Comparison of ENCODE assay signal across 38 mouse cellular contexts in the genomic region with DNA sequence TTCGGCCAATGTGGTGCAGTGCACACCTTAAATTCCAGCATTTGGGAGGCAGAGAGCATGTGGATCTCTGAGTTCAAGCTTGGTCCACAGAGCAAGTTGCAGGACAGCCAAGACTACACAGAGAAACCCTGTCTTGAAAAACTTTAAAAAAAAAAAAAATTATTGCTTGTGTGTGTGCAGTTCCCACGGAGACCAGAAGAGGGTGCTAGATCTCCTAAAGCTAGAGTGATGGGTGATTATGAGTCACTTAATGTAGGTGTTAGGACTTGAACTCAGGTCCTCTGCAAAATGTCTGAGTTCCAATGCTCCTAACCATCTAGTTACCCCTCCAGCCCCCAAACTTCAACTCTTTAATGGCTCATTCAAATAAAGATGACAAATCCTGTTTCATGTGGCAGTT. TPM values are rescaled to one million over a fixed set of nuclear protein-coding genes. Genes with fewer than 3 reads are reported as not detected.
DNase-seq lines count a peak whose midpoint lies in the region; ATAC-seq and TF ChIP-seq lines count a peak whose summit lies in the region.
"Had no signal": no experiment of that assay in that cellular context is flagged by ENCODE, and none has a peak within 500 bp of the region (broad histone marks: within the 10 kb centered on the region; RNA-seq: fewer than 3 reads in every experiment).

No protein-coding gene starts in this region.

- no peak overlapping the region for H3K9ac ChIP-seq in kidney, postnatal 0 days (ENCODE audit: low read depth, low read length)
- H3K9ac ChIP-seq in lung, postnatal 0 days (replicated peaks; ENCODE audit: low read depth), result no peak overlapping the region
- H3K9ac ChIP-seq: embryonic facial prominence, embryonic 13.5 days; forebrain, embryonic 15.5 days; heart, embryonic 15.5 days; hindbrain, embryonic 12.5 days; limb, embryonic 12.5 days; neural tube, embryonic 12.5 days had no signal

- no peak for TF ChIP-seq EP300 in lung, postnatal 0 days (IDR thresholded peaks at IDR 0.05)

- POLR2A ChIA-PET in Patski (lab: Charles Lee), result no interaction called here

- H3K4me1 ChIP-seq in kidney, postnatal 0 days (replicated peaks; ENCODE audit: insufficient read depth, low read length), result no peaks in the 10 kb centered on the region
- no peaks in the 10 kb centered on the region for H3K4me1 ChIP-seq in lung, postnatal 0 days (ENCODE audit: insufficient read depth, low read depth, low read length)
- H3K4me1 ChIP-seq in embryonic facial prominence, embryonic 10.5 days, result peaks cover 10% of the 10 kb centered on the region; the same call in 1 of the 2 replicates
- H3K4me1 ChIP-seq: limb, embryonic 12.5 days; neural tube, embryonic 12.5 days had no signal

- in situ Hi-C loops in Patski (cut with MboI; ENCODE audit: low pct_unique_long_range_greater_than_20kb), result loop anchor here (25.0 kb wide), 1 partner anchor 656 kb away; no protein-coding TSS in a partner anchor

- H3K9me3 ChIP-seq in kidney, postnatal 0 days (replicated peaks; ENCODE audit: low read length), result no peaks in the 10 kb centered on the region
- no peaks in the 10 kb centered on the region for H3K9me3 ChIP-seq in lung, postnatal 0 days (ENCODE audit: low read length)
- H3K9me3 ChIP-seq in embryonic facial prominence, embryonic 10.5 days, result peaks cover 8% of the 10 kb centered on the region; the same call in 1 of the 2 replicates
- H3K9me3 ChIP-seq: heart, embryonic 15.5 days; limb, embryonic 12.5 days had no signal

- no peak for ATAC-seq in kidney, postnatal 0 days (replicated peaks; ENCODE audit: low FRiP score, low read depth)
- ATAC-seq in lung, postnatal 0 days, result no peak
- no peak for ATAC-seq in Patski
- no peak for ATAC-seq in megakaryocyte-erythroid progenitor cell, adult 5-6 weeks (replicated peaks; ENCODE audit: low FRiP score, low TSS enrichment, poor library complexity, severe bottlenecking)
- ATAC-seq: forebrain, embryonic 15.5 days; midbrain, embryonic 16.5 days had no signal

- 90% methylated on average over 2 of the region's 2 CpGs for WGBS in kidney, postnatal 0 days
- WGBS in lung, postnatal 0 days, result 83% methylated on average over 2 of the region's 2 CpGs
- 88% methylated on average over 2 of the region's 2 CpGs for WGBS in embryonic facial prominence, embryonic 10.5 days

- H3K36me3 ChIP-seq in kidney, postnatal 0 days (ENCODE audit: insufficient read depth, low read length), result no peaks in the 10 kb centered on the region
- H3K36me3 ChIP-seq in lung, postnatal 0 days (ENCODE audit: insufficient read depth, low read length), result no peaks in the 10 kb centered on the region
- no peaks in the 10 kb centered on the region for H3K36me3 ChIP-seq in embryonic facial prominence, embryonic 10.5 days (replicated peaks)
- H3K36me3 ChIP-seq: embryonic facial prominence, embryonic 13.5 days; forebrain, embryonic 10.5 days; forebrain, embryonic 15.5 days; heart, embryonic 10.5 days; heart, embryonic 15.5 days; hindbrain, embryonic 12.5 days; limb, embryonic 12.5 days; neural tube, embryonic 12.5 days had no signal

- H3K4me3 ChIP-seq in kidney, postnatal 0 days (replicated peaks; ENCODE audit: low read depth, low read length), result no peak overlapping the region
- H3K4me3 ChIP-seq in lung, postnatal 0 days (ENCODE audit: low read depth, low read length), result no peak overlapping the region
- H3K4me3 ChIP-seq in embryonic facial prominence, embryonic 10.5 days, result no peak overlapping the region
- H3K4me3 ChIP-seq: embryonic facial prominence, embryonic 13.5 days; forebrain, embryonic 10.5 days; forebrain, embryonic 15.5 days; heart, embryonic 10.5 days; heart, embryonic 15.5 days; hindbrain, embryonic 12.5 days; limb, embryonic 12.5 days; neural tube, embryonic 12.5 days had no signal

- TF ChIP-seq CTCF in kidney, postnatal 0 days (IDR thresholded peaks at IDR 0.05; ENCODE audit: low read depth), result peak; percentile 23; the same call in 1 of the 2 replicates
- TF ChIP-seq CTCF in lung, postnatal 0 days (IDR thresholded peaks at IDR 0.05), result 0 out of 2 replicates have a peak, but pooled peaks have one; percentile 29
- TF ChIP-seq CTCF in Patski (IDR thresholded peaks at IDR 0.05), result peak; percentile 50

- no peak overlapping the region for H3K27ac ChIP-seq in kidney, postnatal 0 days
- H3K27ac ChIP-seq in lung, postnatal 0 days (ENCODE audit: low read length), result no peak overlapping the region
- no peak overlapping the region for H3K27ac ChIP-seq in embryonic facial prominence, embryonic 10.5 days (replicated peaks)
- H3K27ac ChIP-seq: embryonic facial prominence, embryonic 13.5 days; forebrain, embryonic 10.5 days; forebrain, embryonic 15.5 days; heart, embryonic 10.5 days; heart, embryonic 15.5 days; hindbrain, embryonic 12.5 days; limb, embryonic 12.5 days; neural tube, embryonic 12.5 days had no signal

- H3K4me2 ChIP-seq in kidney, postnatal 0 days (ENCODE audit: low read length), result no peak overlapping the region
- no peak overlapping the region for H3K4me2 ChIP-seq in lung, postnatal 0 days (replicated peaks; ENCODE audit: low read depth, low read length)
- H3K4me2 ChIP-seq: embryonic facial prominence, embryonic 13.5 days; forebrain, embryonic 15.5 days; heart, embryonic 15.5 days; hindbrain, embryonic 12.5 days; limb, embryonic 12.5 days; liver, embryonic 11.5 days; midbrain, embryonic 11.5 days; neural tube, embryonic 12.5 days had no signal

- H3K27me3 ChIP-seq in kidney, postnatal 0 days (ENCODE audit: insufficient read depth, low read length), result no peaks in the 10 kb centered on the region; the same call in 1 of the 2 replicates
- no peaks in the 10 kb centered on the region for H3K27me3 ChIP-seq in lung, postnatal 0 days (replicated peaks; ENCODE audit: insufficient read depth, low read length)
- no peaks in the 10 kb centered on the region for H3K27me3 ChIP-seq in Patski
- H3K27me3 ChIP-seq in embryonic facial prominence, embryonic 10.5 days (replicated peaks; ENCODE audit: low read depth, poor library complexity, severe bottlenecking), result no peaks in the 10 kb centered on the region
- H3K27me3 ChIP-seq: embryonic facial prominence, embryonic 13.5 days; forebrain, embryonic 15.5 days; hindbrain, embryonic 12.5 days; limb, embryonic 12.5 days; neural tube, embryonic 12.5 days had no signal

- CTCF ChIA-PET in Patski (lab: Charles Lee), result interaction anchor here (0.8 to 1.8 kb wide), 2 partner anchors 12 to 119 kb away, joined by 3 to 5 read pairs; no protein-coding TSS in a partner anchor

- no peak for DNase-seq in kidney, postnatal 0 days (ENCODE audit: low spot score)
- no peak for DNase-seq in kidney, adult 9 months
- DNase-seq in lung, postnatal 0 days (ENCODE audit: low spot score), result no peak
- DNase-seq in lung, postnatal 14 days, result no peak
- no peak for DNase-seq in Patski (ENCODE audit: low read depth, low spot score)
- no peak for DNase-seq in embryonic facial prominence, embryonic 10.5 days (ENCODE audit: low spot score)
- DNase-seq: adrenal gland, postnatal 10 days; cerebellum, adult 11-12 months; cerebellum, adult 9-11 months; embryo, embryonic 11 days; heart, postnatal 36 days; kidney, adult 18-20 months; kidney, postnatal 4 days; layer of hippocampus, adult 9-11 months; lung, adult 2 months; right cerebral cortex, adult 18-20 months; right cerebral cortex, postnatal 4 days; thymus, adult 2 months; thymus, postnatal 4 days had no signal

RNA-seq across cellular contexts. Expression of a gene that starts 2.6 kb away (rescaled TPM):
- polyA plus RNA-seq in kidney, postnatal 0 days (2015; fragmentation: Nextera tagmentation; extraction: Ambion mirVana), result 2.6 and 3.2 TPM in 2 replicates
- 45.6 and 51.1 TPM in 2 replicates for polyA plus RNA-seq in lung, postnatal 0 days (2015; fragmentation: Nextera tagmentation; extraction: Ambion mirVana)
- 0.33 TPM for polyA plus RNA-seq in Patski (2021)
- 1.9 and 43.9 TPM in 2 replicates for total RNA-seq in megakaryocyte-erythroid progenitor cell, adult 5-6 weeks (2014; fragmentation: Nextera tagmentation)
- 0.61 and 2.2 TPM in 2 replicates for total RNA-seq in megakaryocyte-erythroid progenitor cell, adult 5-6 weeks (2017)
- polyA plus RNA-seq in embryonic facial prominence, embryonic 10.5 days (2016; fragmentation: Nextera tagmentation; extraction: Ambion mirVana), result 0.69 and 0.70 TPM in 2 replicates

RNA-seq across cellular contexts. Expression of a gene that starts 28.7 kb away (rescaled TPM):
- 2.0 and 2.5 TPM in 2 replicates for polyA plus RNA-seq in kidney, postnatal 0 days (2015; fragmentation: Nextera tagmentation; extraction: Ambion mirVana)
- polyA plus RNA-seq in lung, postnatal 0 days (2015; fragmentation: Nextera tagmentation; extraction: Ambion mirVana), result 4.3 and 5.7 TPM in 2 replicates
- 0.03 TPM for polyA plus RNA-seq in Patski (2021)
- total RNA-seq in megakaryocyte-erythroid progenitor cell, adult 5-6 weeks (2014; fragmentation: Nextera tagmentation), result 1.4 TPM in 1 of 2 replicates, not detected in the other
- total RNA-seq in megakaryocyte-erythroid progenitor cell, adult 5-6 weeks (2017), result 2.0 TPM in 1 of 2 replicates, not detected in the other
- polyA plus RNA-seq in embryonic facial prominence, embryonic 10.5 days (2016; fragmentation: Nextera tagmentation; extraction: Ambion mirVana), result not detected in 2 replicates
- total RNA-seq: granulocyte monocyte progenitor cell, adult 5-6 weeks had no signal
- polyA plus RNA-seq: forebrain, embryonic 10.5 days; limb, embryonic 12.5 days had no signal

RNA-seq across cellular contexts. Expression of a gene that starts 41.7 kb away (rescaled TPM):
- polyA plus RNA-seq in kidney, postnatal 0 days (2015; fragmentation: Nextera tagmentation; extraction: Ambion mirVana), result 22.4 and 26.3 TPM in 2 replicates
- 17.6 and 19.0 TPM in 2 replicates for polyA plus RNA-seq in lung, postnatal 0 days (2015; fragmentation: Nextera tagmentation; extraction: Ambion mirVana)
- 23.7 TPM for polyA plus RNA-seq in Patski (2021)
- 23.6 and 42.3 TPM in 2 replicates for total RNA-seq in megakaryocyte-erythroid progenitor cell, adult 5-6 weeks (2014; fragmentation: Nextera tagmentation)
- total RNA-seq in megakaryocyte-erythroid progenitor cell, adult 5-6 weeks (2017), result 6.8 and 13.3 TPM in 2 replicates
- 30.9 and 34.8 TPM in 2 replicates for polyA plus RNA-seq in embryonic facial prominence, embryonic 10.5 days (2016; fragmentation: Nextera tagmentation; extraction: Ambion mirVana)

RNA-seq across cellular contexts. Expression of a gene that starts 47.1 kb away (rescaled TPM):
- polyA plus RNA-seq in kidney, postnatal 0 days (2015; fragmentation: Nextera tagmentation; extraction: Ambion mirVana), result 0.13 TPM in 1 of 2 replicates, not detected in the other
- not detected in 2 replicates for polyA plus RNA-seq in lung, postnatal 0 days (2015; fragmentation: Nextera tagmentation; extraction: Ambion mirVana)
- polyA plus RNA-seq in Patski (2021), result not detected
- total RNA-seq in megakaryocyte-erythroid progenitor cell, adult 5-6 weeks (2014; fragmentation: Nextera tagmentation), result not detected in 2 replicates
- total RNA-seq in megakaryocyte-erythroid progenitor cell, adult 5-6 weeks (2017), result 0.70 and 0.95 TPM in 2 replicates
- 0.11 TPM in 1 of 2 replicates, not detected in the other for polyA plus RNA-seq in embryonic facial prominence, embryonic 10.5 days (2016; fragmentation: Nextera tagmentation; extraction: Ambion mirVana)
- total RNA-seq: adrenal gland, postnatal 10 days; gastrocnemius, adult 8-10 months; granulocyte monocyte progenitor cell, adult 5-6 weeks; heart, postnatal 36 days; left cerebral cortex, postnatal 25 days; megakaryocyte progenitor cell, adult 5-6 weeks had no signal
- polyA plus RNA-seq: C2C12; embryonic facial prominence, embryonic 13.5 days; forebrain, embryonic 15.5 days; heart, embryonic 10.5 days; heart, embryonic 15.5 days; hindbrain, embryonic 12.5 days; kidney, embryonic 16.5 days; midbrain, embryonic 11.5 days; neural tube, embryonic 12.5 days; spleen, adult 2 months had no signal

RNA-seq across cellular contexts. Expression of a gene that starts 57.2 kb away (rescaled TPM):
- polyA plus RNA-seq in kidney, postnatal 0 days (2015; fragmentation: Nextera tagmentation; extraction: Ambion mirVana), result 0.55 and 0.58 TPM in 2 replicates
- 1.1 and 1.2 TPM in 2 replicates for polyA plus RNA-seq in lung, postnatal 0 days (2015; fragmentation: Nextera tagmentation; extraction: Ambion mirVana)
- polyA plus RNA-seq in Patski (2021), result 0.19 TPM
- total RNA-seq in megakaryocyte-erythroid progenitor cell, adult 5-6 weeks (2014; fragmentation: Nextera tagmentation), result not detected in 2 replicates
- not detected in 2 replicates for total RNA-seq in megakaryocyte-erythroid progenitor cell, adult 5-6 weeks (2017)
- 0.98 and 1.5 TPM in 2 replicates for polyA plus RNA-seq in embryonic facial prominence, embryonic 10.5 days (2016; fragmentation: Nextera tagmentation; extraction: Ambion mirVana)
- total RNA-seq: granulocyte monocyte progenitor cell, adult 5-6 weeks; megakaryocyte progenitor cell, adult 5-6 weeks had no signal

Comparison
In these comparisons a context has a peak if more than half of its experiments do, and no peak if none do; other contexts are left out.
1. RNA of a gene that starts 2.6 kb away (polyA plus RNA-seq): 45.6 to 51.1 TPM in lung, postnatal 0 days; 2.6 to 3.2 TPM in kidney, postnatal 0 days, 0.69 to 0.70 TPM in embryonic facial prominence, embryonic 10.5 days and 0.33 TPM in Patski (single experiment); every median in the first group is over 10 times any median in the second.
2. Peak in every context shown above with its lines, with median percentiles within 50 percentile points of each other: CTCF ChIP-seq.